Mouse (Mus musculus): ENCODE measurements at regions not wholly inside any gene's neighbourhood (a gene's known extent, or its start where the extent isn't known, plus 50 kb on each side); places are given as distances from the start of the nearest gene placed in this dataset.

GRCm38 (mm10) chr7:111243831-111244230 is 161.0 kb upstream of the Eif4g2 start:
- DNase-seq (ENCODE audit: low spot score in 2 of 2), result no peak

GRCm38 (mm10) chr7:111242646-111243045 is 159.8 kb upstream of the Eif4g2 start:
- DNase-seq (ENCODE audit: low spot score in 2 of 2), result no peak

GRCm38 (mm10) chr7:111241538-111241937 is 158.7 kb upstream of the Eif4g2 start:
- DNase-seq (ENCODE audit: low spot score in 2 of 2), result peak in 1 of 2 experiments; percentile 18

GRCm38 (mm10) chr7:111240234-111240826 is 157.5 kb upstream of the Eif4g2 start:
- no peak for DNase-seq (ENCODE audit: low spot score in 2 of 2)

- DNase-seq (ENCODE audit: low spot score in 2 of 2), result no peak
Measured at GRCm38 (mm10) chr7:111237819-111238218, 155.0 kb upstream of the Eif4g2 start.

- DNase-seq (ENCODE audit: low spot score in 2 of 2), result no peak
Measured at GRCm38 (mm10) chr7:111230630-111231029, 147.8 kb upstream of the Eif4g2 start.

GRCm38 (mm10) chr7:111227082-111227481 is 144.3 kb upstream of the Eif4g2 start:
- no peak for DNase-seq (ENCODE audit: low spot score in 2 of 2)

GRCm38 (mm10) chr7:111226026-111226656 is 143.3 kb upstream of the Eif4g2 start:
- no peak for DNase-seq (ENCODE audit: low spot score in 2 of 2)

GRCm38 (mm10) chr7:111215586-111215985 is 132.8 kb upstream of the Eif4g2 start:
- DNase-seq (ENCODE audit: low spot score in 2 of 2), result no peak

- no peak for DNase-seq (ENCODE audit: low spot score in 2 of 2)
Measured at GRCm38 (mm10) chr7:111214226-111214906, 131.5 kb upstream of the Eif4g2 start.

- DNase-seq (ENCODE audit: low spot score in 2 of 2), result no peak
Measured at GRCm38 (mm10) chr7:111212188-111212587, 129.4 kb upstream of the Eif4g2 start.

- no peak for DNase-seq (ENCODE audit: low spot score in 2 of 2)
Measured at GRCm38 (mm10) chr7:111211641-111212040, 128.8 kb upstream of the Eif4g2 start.

- no peak for DNase-seq (ENCODE audit: low spot score in 2 of 2)
Measured at GRCm38 (mm10) chr7:111210282-111210681, 127.5 kb upstream of the Eif4g2 start.

- DNase-seq (ENCODE audit: low spot score in 2 of 2), result no peak
Measured at GRCm38 (mm10) chr7:111205876-111206275, 123.0 kb upstream of the Eif4g2 start.

GRCm38 (mm10) chr7:111198608-111199355 is 116.0 kb upstream of the Eif4g2 start:
- DNase-seq (ENCODE audit: low spot score in 2 of 2), result no peak

- DNase-seq (ENCODE audit: low spot score in 2 of 2), result peak in 1 of 2 experiments; percentile 69
Measured at GRCm38 (mm10) chr7:111191674-111192073, 108.8 kb upstream of the Eif4g2 start.

GRCm38 (mm10) chr7:111191216-111191615 is 108.4 kb upstream of the Eif4g2 start:
- DNase-seq (ENCODE audit: low spot score in 2 of 2), result no peak

- no peak for DNase-seq (ENCODE audit: low spot score in 2 of 2)
Measured at GRCm38 (mm10) chr7:111189731-111190130, 106.9 kb upstream of the Eif4g2 start.

- DNase-seq (ENCODE audit: low spot score in 2 of 2), result no peak
Measured at GRCm38 (mm10) chr7:111185954-111186353, 103.1 kb upstream of the Eif4g2 start.

GRCm38 (mm10) chr7:111183512-111183911 is 100.7 kb upstream of the Eif4g2 start:
- no peak for DNase-seq (ENCODE audit: low spot score in 2 of 2)

GRCm38 (mm10) chr7:111182319-111182718 is 99.5 kb upstream of the Eif4g2 start:
- DNase-seq (ENCODE audit: low spot score in 2 of 2), result peak in 1 of 2 experiments; percentile 52
